Mouse (Mus musculus) stomach, postnatal 0 days (tissue): ENCODE measurements at regions not wholly inside any gene's neighbourhood (a gene's known extent, or its start where the extent isn't known, plus 50 kb on each side); places are given as distances from the start of the nearest gene placed in this dataset.

ENCODE experiments used
- CTCF ChIP-seq: IDR thresholded peaks from 2 replicates; pipeline ENCODE4 v1.5.1; 2016; ENCODE audit warnings: antibody characterized with exemption, low read depth, mild to moderate bottlenecking, moderate library complexity
- EP300 ChIP-seq: optimal IDR thresholded peaks from 2 replicates; pipeline ENCODE3; 2016; ENCODE audit warnings: antibody characterized with exemption

DNA sequence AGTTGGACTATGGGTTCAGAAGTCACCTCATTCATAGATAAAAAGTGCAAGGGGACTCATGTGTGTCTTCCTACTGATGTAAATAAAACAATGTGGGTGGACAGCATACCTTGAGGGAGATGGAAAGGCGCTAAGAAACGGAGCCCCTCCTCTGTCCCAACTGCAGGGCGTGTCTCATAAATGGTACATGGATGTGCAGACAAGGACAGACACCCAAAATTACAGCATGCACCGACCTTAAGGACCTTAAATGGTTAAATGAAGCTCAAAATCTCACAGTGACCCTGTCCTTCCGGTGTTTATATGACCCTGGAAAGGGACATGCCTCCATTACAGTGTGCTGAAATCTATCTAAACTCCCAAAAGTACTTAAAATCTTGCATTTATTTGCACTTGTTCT is 106.5 kb upstream of the Sgk1 start:
- TF ChIP-seq CTCF: no peak
- no peak for TF ChIP-seq EP300
